In the genomic region with DNA sequence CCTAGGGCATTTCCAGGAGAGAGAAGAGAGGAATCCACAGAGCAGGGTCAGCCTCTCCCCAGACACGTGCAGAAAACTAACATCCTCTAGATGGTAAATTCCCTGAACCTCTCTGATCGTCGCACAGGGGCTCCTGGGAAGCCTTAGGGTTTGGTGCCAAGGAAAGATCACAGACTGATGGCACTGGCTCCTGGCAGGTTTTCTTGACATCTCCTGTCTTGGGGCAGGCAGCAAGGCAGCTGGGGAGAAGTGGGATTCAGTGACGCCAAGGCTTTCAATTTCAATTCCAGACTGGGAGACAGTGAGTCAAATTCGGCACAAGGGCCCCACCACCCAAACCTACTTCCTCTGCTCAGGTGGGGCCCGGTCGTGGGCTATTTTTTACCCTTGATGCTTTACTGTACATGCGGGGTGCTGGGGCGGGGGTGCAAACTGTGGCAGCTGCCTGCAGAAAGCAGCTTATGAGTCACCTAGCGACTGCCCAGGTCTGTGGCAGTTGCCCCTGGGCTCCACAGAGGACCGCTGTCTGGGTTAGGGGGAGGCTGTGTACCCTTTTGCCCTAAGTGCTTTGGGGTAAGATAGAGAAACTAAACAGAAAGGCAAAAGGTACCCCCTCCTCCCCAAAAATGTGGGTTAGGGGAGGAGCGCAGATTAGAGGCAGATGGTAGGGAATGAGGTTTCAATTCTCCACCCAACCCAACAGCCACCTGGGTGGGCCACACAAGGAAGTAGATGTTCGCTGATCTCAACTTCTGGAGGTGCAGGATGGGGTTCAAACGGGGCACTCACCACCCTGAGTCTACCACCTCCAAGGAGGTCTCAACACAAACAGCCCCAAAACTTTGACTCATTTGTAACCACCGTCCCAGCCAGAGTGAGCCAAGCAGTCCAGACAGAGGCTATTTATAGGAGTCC, we compare ENCODE assay signal across 8 mouse cellular contexts. TPM values are rescaled to one million over a fixed set of nuclear protein-coding genes. Genes with fewer than 3 reads are reported as not detected.
DNase-seq lines count a peak whose midpoint lies in the region; ATAC-seq and TF ChIP-seq lines count a peak whose summit lies in the region.

No protein-coding gene starts in this region.

- no peak for TF ChIP-seq POLR2A in ES-Bruce4 (IDR thresholded peaks at IDR 0.05; ENCODE audit: insufficient read depth, low read length)

- 12% methylated on average over 15 of the region's 15 CpGs for WGBS in heart, embryonic 12.5 days
- 12% methylated on average over 15 of the region's 15 CpGs for WGBS in heart, embryonic 13.5 days
- WGBS in liver, embryonic 14.5 days (ENCODE audit: insufficient replicate concordance) = 10% methylated on average over 15 of the region's 15 CpGs
- WGBS in stomach, embryonic 15.5 days = 14% methylated on average over 15 of the region's 15 CpGs

- H3K4me2 ChIP-seq in heart, embryonic 12.5 days = peak overlapping the region; percentile 80
- peak overlapping the region; percentile 84 for H3K4me2 ChIP-seq in heart, embryonic 13.5 days
- H3K4me2 ChIP-seq in liver, embryonic 14.5 days (ENCODE audit: low read depth) = no peak overlapping the region
- H3K4me2 ChIP-seq in stomach, embryonic 15.5 days = peak overlapping the region; percentile 79

- H3K4me1 ChIP-seq in heart, embryonic 12.5 days (replicated peaks) = peaks cover 59% of the 10 kb centered on the region
- H3K4me1 ChIP-seq in ES-Bruce4 (ENCODE audit: control insufficient read depth, insufficient read depth, low read length) = peaks cover 14% of the 10 kb centered on the region
- H3K4me1 ChIP-seq in heart, embryonic 13.5 days = peaks cover 63% of the 10 kb centered on the region
- H3K4me1 ChIP-seq in liver, embryonic 14.5 days (replicated peaks; ENCODE audit: control insufficient read depth in 2 of 2, insufficient read depth in 2 of 2, low read length in 1 of 2) = no peaks in the 10 kb centered on the region
- peaks cover 48% of the 10 kb centered on the region for H3K4me1 ChIP-seq in stomach, embryonic 15.5 days

- peak overlapping the region; percentile 92 for H3K27ac ChIP-seq in heart, embryonic 12.5 days (ENCODE audit: poor library complexity, severe bottlenecking)
- H3K27ac ChIP-seq in ES-Bruce4 (ENCODE audit: insufficient read depth, low read length) = no peak overlapping the region
- H3K27ac ChIP-seq in heart, embryonic 13.5 days (replicated peaks) = peak overlapping the region; percentile 95
- no peak overlapping the region for H3K27ac ChIP-seq in liver, embryonic 14.5 days
- peak overlapping the region; percentile 84 for H3K27ac ChIP-seq in stomach, embryonic 15.5 days

- no peak; the same call in 1 of the 2 replicates for ATAC-seq in heart, embryonic 12.5 days (ENCODE audit: insufficient number of reproducible peaks, low FRiP score)
- ATAC-seq in heart, embryonic 13.5 days (ENCODE audit: extremely low read depth, insufficient number of reproducible peaks, low FRiP score, low TSS enrichment) = no peak
- no peak for ATAC-seq in liver, embryonic 14.5 days (ENCODE audit: insufficient read depth)
- ATAC-seq in stomach, embryonic 15.5 days (ENCODE audit: insufficient read depth, low FRiP score, low read depth) = no peak

- no peaks in the 10 kb centered on the region; the same call in 1 of the 2 replicates for H3K27me3 ChIP-seq in heart, embryonic 12.5 days (replicated peaks)
- no peaks in the 10 kb centered on the region for H3K27me3 ChIP-seq in ES-Bruce4 (ENCODE audit: control insufficient read depth, insufficient read depth, low read length, poor library complexity, severe bottlenecking)
- H3K27me3 ChIP-seq in heart, embryonic 13.5 days (replicated peaks) = no peaks in the 10 kb centered on the region
- peaks cover 52% of the 10 kb centered on the region for H3K27me3 ChIP-seq in liver, embryonic 14.5 days (ENCODE audit: control insufficient read depth, insufficient read depth, low read length)
- H3K27me3 ChIP-seq in stomach, embryonic 15.5 days (replicated peaks) = no peaks in the 10 kb centered on the region

- intact Hi-C loops in heart, postnatal 14 days (cut with DNase I) = loop anchor here (2.0 to 5.0 kb wide), 4 partner anchors 14 to 78 kb away; no protein-coding TSS in a partner anchor

- DNase-seq in heart, postnatal 14 days = no peak
- no peak for DNase-seq in liver, embryonic 14.5 days (ENCODE audit: low read depth in 3 of 3, low spot score in 3 of 3)
- DNase-seq in adrenal gland, postnatal 14 days = no peak
- no peak for DNase-seq in cerebellum, postnatal 4 days (ENCODE audit: low spot score in 2 of 2)

- TF ChIP-seq EP300 in ES-Bruce4 (IDR thresholded peaks at IDR 0.05; ENCODE audit: insufficient read depth, low read depth, low read length) = no peak
- TF ChIP-seq EP300 in liver, embryonic 14.5 days (IDR thresholded peaks at IDR 0.05; ENCODE audit: low read depth) = no peak

- no peak for TF ChIP-seq CTCF in ES-Bruce4 (IDR thresholded peaks at IDR 0.05; ENCODE audit: low read depth, low read length)
- no peak for TF ChIP-seq CTCF in liver, embryonic 14.5 days (IDR thresholded peaks at IDR 0.05; ENCODE audit: low read depth)

- H3K4me3 ChIP-seq in heart, embryonic 12.5 days = peak overlapping the region; percentile 95
- H3K4me3 ChIP-seq in ES-Bruce4 (ENCODE audit: low read depth, low read length) = peak overlapping the region; percentile 79
- peak overlapping the region; percentile 99 for H3K4me3 ChIP-seq in heart, embryonic 13.5 days
- H3K4me3 ChIP-seq in liver, embryonic 14.5 days (ENCODE audit: insufficient read depth in 1 of 2, low read depth in 2 of 2, low read length in 2 of 2) = peak overlapping the region; percentile 17 to 51; a peak in 3 of 4 replicates
- H3K4me3 ChIP-seq in stomach, embryonic 15.5 days (replicated peaks) = peak overlapping the region; percentile 94

- H3K36me3 ChIP-seq in heart, embryonic 12.5 days = no peaks in the 10 kb centered on the region
- no peaks in the 10 kb centered on the region for H3K36me3 ChIP-seq in ES-Bruce4 (ENCODE audit: control insufficient read depth, insufficient read depth, low read length, poor library complexity, severe bottlenecking)
- no peaks in the 10 kb centered on the region for H3K36me3 ChIP-seq in heart, embryonic 13.5 days
- no peaks in the 10 kb centered on the region for H3K36me3 ChIP-seq in liver, embryonic 14.5 days (replicated peaks; ENCODE audit: control insufficient read depth, insufficient read depth, low read depth)
- H3K36me3 ChIP-seq in stomach, embryonic 15.5 days = no peaks in the 10 kb centered on the region

- H3K9ac ChIP-seq in heart, embryonic 12.5 days = peak overlapping the region; percentile 97
- H3K9ac ChIP-seq in ES-Bruce4 (ENCODE audit: low read depth, poor library complexity, severe bottlenecking) = peak overlapping the region; percentile 98
- peak overlapping the region; percentile 99 for H3K9ac ChIP-seq in heart, embryonic 13.5 days
- no peak overlapping the region for H3K9ac ChIP-seq in liver, embryonic 14.5 days (replicated peaks)
- peak overlapping the region; percentile 97 for H3K9ac ChIP-seq in stomach, embryonic 15.5 days

- H3K9me3 ChIP-seq in heart, embryonic 12.5 days (replicated peaks) = no peaks in the 10 kb centered on the region
- H3K9me3 ChIP-seq in ES-Bruce4 (replicated peaks; ENCODE audit: control insufficient read depth, insufficient read depth, low read length, poor library complexity, severe bottlenecking) = no peaks in the 10 kb centered on the region
- no peaks in the 10 kb centered on the region for H3K9me3 ChIP-seq in heart, embryonic 13.5 days
- no peaks in the 10 kb centered on the region for H3K9me3 ChIP-seq in liver, embryonic 14.5 days (ENCODE audit: control insufficient read depth, low read length)
- no peaks in the 10 kb centered on the region for H3K9me3 ChIP-seq in stomach, embryonic 15.5 days

RNA-seq across cellular contexts. Expression of a gene that starts 1.6 kb away (rescaled TPM):
- 4.0 and 4.5 TPM in 2 replicates for polyA plus RNA-seq in heart, embryonic 12.5 days (2016; fragmentation: Nextera tagmentation; extraction: Ambion mirVana)
- total RNA-seq in heart, postnatal 14 days (2021) = 10 to 100 TPM; 32.4 to 32.5 TPM
- 25.1 and 28.5 TPM in 2 replicates for polyA plus RNA-seq in ES-Bruce4 (2011; ENCODE audit: insufficient read depth, insufficient read length, low read depth, missing spikeins)
- 3.4 TPM in 2 replicates for polyA plus RNA-seq in heart, embryonic 13.5 days (2015; fragmentation: Nextera tagmentation; extraction: Ambion mirVana)
- polyA plus RNA-seq in liver, embryonic 14.5 days (2012; rRNA removed) = 0.20 and 0.31 TPM in 2 replicates
- 0.04 and 0.09 TPM in 2 replicates for polyA plus RNA-seq in liver, embryonic 14.5 days (2014; fragmentation: Nextera tagmentation; extraction: Ambion mirVana)
- 7.3 and 7.5 TPM in 2 replicates for polyA plus RNA-seq in stomach, embryonic 15.5 days (2015; fragmentation: Nextera tagmentation; extraction: Ambion mirVana)
- 58.4 and 117 TPM in 2 replicates for total RNA-seq in adrenal gland, postnatal 14 days (2021)

RNA-seq across cellular contexts. Expression of a gene that starts 56.0 kb away (rescaled TPM):
- polyA plus RNA-seq in heart, embryonic 12.5 days (2016; fragmentation: Nextera tagmentation; extraction: Ambion mirVana) = not detected in 2 replicates
- total RNA-seq in heart, postnatal 14 days (2021) = under 1 TPM; 0.31 to 0.44 TPM
- 3.8 and 6.8 TPM in 2 replicates for polyA plus RNA-seq in ES-Bruce4 (2011; ENCODE audit: insufficient read depth, insufficient read length, low read depth, missing spikeins)
- 0.33 and 0.57 TPM in 2 replicates for polyA plus RNA-seq in heart, embryonic 13.5 days (2015; fragmentation: Nextera tagmentation; extraction: Ambion mirVana)
- 0.21 and 0.64 TPM in 2 replicates for polyA plus RNA-seq in liver, embryonic 14.5 days (2012; rRNA removed)
- 0.83 and 1.0 TPM in 2 replicates for polyA plus RNA-seq in liver, embryonic 14.5 days (2014; fragmentation: Nextera tagmentation; extraction: Ambion mirVana)
- polyA plus RNA-seq in stomach, embryonic 15.5 days (2015; fragmentation: Nextera tagmentation; extraction: Ambion mirVana) = 0.93 and 1.3 TPM in 2 replicates
- 2.6 and 4.3 TPM in 2 replicates for total RNA-seq in adrenal gland, postnatal 14 days (2021)

Comparison
In these comparisons a context has a peak if more than half of its experiments do, and no peak if none do; other contexts are left out.
1. H3K27ac ChIP-seq: peak in heart, embryonic 12.5 days (single experiment), heart, embryonic 13.5 days (single experiment) and stomach, embryonic 15.5 days (single experiment); none in ES-Bruce4 (single experiment) and liver, embryonic 14.5 days (single experiment).
2. H3K4me3 ChIP-seq: peak in every context shown above with its lines; median percentile 99 in heart, embryonic 13.5 days; 95 in heart, embryonic 12.5 days; 94 in stomach, embryonic 15.5 days; 79 in ES-Bruce4; 34 in liver, embryonic 14.5 days.